Mouse (Mus musculus) cerebellum, adult 2 months (tissue): ENCODE measurements around the gene Pdia2. TPM values are rescaled to one million over a fixed set of nuclear protein-coding genes. Genes with fewer than 3 reads are reported as not detected.

Source experiments
- DNase-seq, 2 experiments: peaks; one replicate each; pipeline ENCODE4 v3.0.0; 2021
- H3K27ac ChIP-seq: fragments of 200-500 bp; 2 replicates; pipeline ENCODE4 v1.5.1; 2012; ENCODE audit warnings: low read length, control low read depth, inconsistent platforms; ENCODE audit not compliant: insufficient read depth
- H3K27me3 ChIP-seq: fragments of 200-500 bp; 2 replicates; pipeline ENCODE4 v1.6.1; 2012; ENCODE audit warnings: inconsistent platforms, mild to moderate bottlenecking, low read length, moderate library complexity; ENCODE audit not compliant: control insufficient read depth, insufficient read depth
- H3K4me1 ChIP-seq: fragments of 200-500 bp; 2 replicates; pipeline ENCODE4 v1.6.1; 2011; ENCODE audit warnings: low read length; ENCODE audit not compliant: control insufficient read depth, insufficient read depth
- H3K4me3 ChIP-seq: fragments of 200-500 bp; replicated peaks from 2 replicates; pipeline ENCODE3; 2011; ENCODE audit warnings: mild to moderate bottlenecking, low read depth, low read length, control low read depth; ENCODE audit not compliant: insufficient read depth
- CTCF ChIP-seq: fragments of 200-500 bp; IDR thresholded peaks from 2 replicates; pipeline ENCODE4 v1.5.1; 2011; ENCODE audit warnings: low read depth, mild to moderate bottlenecking, control low read depth, low read length, moderate library complexity, borderline replicate concordance; ENCODE audit not compliant: insufficient read depth
- POLR2A ChIP-seq: fragments of 200-500 bp; IDR thresholded peaks from 2 replicates; pipeline ENCODE4 v1.6.1; 2011; ENCODE audit warnings: low read length, control low read depth, borderline replicate concordance; ENCODE audit not compliant: insufficient read depth
- WGBS: fragments of 180-500 bp; shearing (Covaris S2); methylation state at CpG from one replicate; pipeline ENCODE4 v1.1.7; 2018; 5-methylcytosine and 5-hydroxymethylcytosine counted together
- polyA plus RNA-seq: library from polyadenylated mRNA; depleted of rRNA; stranded (reverse); fragments of >200 nt; gene quantifications from 2 replicates; pipeline ENCODE4 v1.2.3, GENCODE M21; 2012; rRNA removed

The Pdia2 gene
- polyA plus RNA-seq, 1 experiment = 0.07 TPM

DNA sequence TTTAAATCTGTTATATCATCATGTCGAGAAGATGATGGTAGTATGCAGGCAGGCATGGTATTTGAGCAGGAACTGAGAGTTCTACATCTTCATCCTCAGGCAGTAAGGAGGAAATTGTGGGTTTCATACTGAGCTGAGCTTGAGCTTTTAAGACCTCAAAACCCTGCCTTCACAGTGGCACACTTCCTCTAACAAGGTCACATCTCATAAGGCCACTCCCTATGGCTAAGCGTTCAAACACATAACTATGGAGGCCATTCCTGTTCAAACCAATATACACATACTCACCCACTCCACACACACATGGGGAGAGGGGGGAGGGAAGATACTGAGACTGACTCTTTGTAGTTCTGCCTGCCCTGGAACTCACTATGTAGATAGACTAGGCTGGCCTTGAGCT, 30.8 kb downstream of the Pdia2 start:
- no peaks in the 10 kb centered on the region for H3K27me3 ChIP-seq
- no peak overlapping the region for H3K27ac ChIP-seq
- no peak for DNase-seq
- peaks cover 7% of the 10 kb centered on the region; the same call in 1 of the 2 replicates for H3K4me1 ChIP-seq
- no peak overlapping the region for H3K4me3 ChIP-seq
- no peak for TF ChIP-seq CTCF
- TF ChIP-seq POLR2A = no peak
- 88% methylated on average over 2 of the region's 2 CpGs for WGBS

DNA sequence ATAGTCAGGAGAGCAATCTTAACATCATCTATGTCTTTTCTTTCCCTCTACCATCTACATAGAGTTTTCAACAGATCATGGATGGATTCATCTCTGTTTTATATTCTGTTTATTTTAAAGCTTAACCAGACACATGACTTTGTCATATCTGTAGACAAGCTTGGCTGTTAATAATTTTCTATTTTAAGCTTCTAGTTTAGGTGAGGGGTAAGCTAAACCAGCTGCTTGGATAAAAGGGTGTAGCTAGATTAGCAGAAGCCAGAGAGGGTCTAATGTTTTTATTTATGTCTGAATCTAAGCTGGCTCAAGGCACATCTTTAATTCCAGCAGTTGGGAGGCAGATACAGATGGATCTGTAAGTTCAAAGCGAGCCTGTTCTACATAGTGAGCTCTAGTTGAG, 36.2 kb downstream of the Pdia2 start:
- no peak for TF ChIP-seq CTCF
- no peak for TF ChIP-seq POLR2A
- WGBS = 90% methylated on average over 1 of the region's 1 CpGs
- Histone ChIP-seq H3K27me3 (no peaks in the 10 kb centered on the region), H3K4me3 (no peak overlapping the region), H3K4me1 (peaks cover 7% of the 10 kb centered on the region; the same call in 1 of the 2 replicates), H3K27ac (no peak overlapping the region)
- no peak for DNase-seq

DNA sequence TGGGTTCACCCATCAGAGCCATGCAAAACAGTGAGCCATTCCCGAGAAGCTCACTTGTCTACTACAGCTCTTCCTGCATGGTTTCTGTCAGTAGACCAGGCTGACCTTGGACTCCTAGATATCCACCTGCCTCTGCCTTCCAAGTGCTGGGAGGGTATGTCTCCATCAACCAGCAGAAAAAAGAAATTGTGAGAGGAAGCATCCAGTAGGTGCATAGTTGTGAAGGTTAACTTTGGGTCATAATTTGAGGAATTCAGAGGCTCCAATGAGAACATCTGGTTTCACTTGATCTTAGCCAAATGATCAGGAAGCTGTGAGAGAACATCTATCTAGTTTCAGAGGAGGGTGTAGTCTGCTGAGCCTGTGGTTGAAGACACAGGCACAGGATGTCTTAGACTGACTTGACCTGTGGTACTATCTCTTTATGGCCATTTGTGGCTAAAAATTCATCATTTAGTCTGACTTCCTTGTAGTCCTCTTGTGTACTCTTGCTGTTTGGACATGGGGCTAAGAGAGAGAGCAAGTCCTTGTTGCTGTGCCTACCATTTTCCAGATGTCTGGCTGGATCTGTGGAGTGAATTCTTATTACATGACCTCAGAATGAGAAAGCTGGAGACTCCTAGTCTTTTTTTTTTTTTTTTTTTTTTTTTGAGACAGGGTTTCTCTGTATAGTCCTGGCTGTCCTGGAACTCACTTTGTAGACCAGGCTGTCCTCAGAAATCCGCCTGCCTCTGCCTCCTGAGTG, 46.8 kb downstream of the Pdia2 start:
- no peaks in the 10 kb centered on the region for H3K27me3 ChIP-seq
- no peak for TF ChIP-seq CTCF
- no peak for TF ChIP-seq POLR2A
- WGBS = 94% methylated on average over 2 of the region's 2 CpGs
- no peak overlapping the region for H3K4me3 ChIP-seq
- DNase-seq = no peak
- H3K27ac ChIP-seq = no peak overlapping the region
- no peaks in the 10 kb centered on the region for H3K4me1 ChIP-seq

DNA sequence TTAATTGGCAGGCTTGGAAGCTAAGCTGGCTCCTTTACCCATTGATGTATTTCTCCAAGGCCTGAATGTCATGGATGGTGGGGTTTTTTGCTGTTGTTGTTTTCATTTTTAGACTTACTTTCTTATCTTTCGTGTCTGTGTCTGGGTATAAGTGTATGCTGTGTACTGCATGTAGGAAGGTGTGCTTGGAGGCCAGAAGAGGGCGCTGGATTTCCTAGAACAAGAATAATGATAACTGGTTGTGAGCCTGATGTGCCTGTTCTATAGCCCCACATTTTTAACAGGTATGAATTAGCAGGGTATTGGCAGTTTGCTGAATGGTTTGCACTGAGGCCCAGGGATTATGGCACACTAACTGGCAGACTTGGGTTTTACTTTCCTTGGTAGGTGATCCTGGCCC, 49.8 kb downstream of the Pdia2 start:
- no peaks in the 10 kb centered on the region for H3K27me3 ChIP-seq
- no peak overlapping the region for H3K27ac ChIP-seq
- no peak for DNase-seq
- H3K4me1 ChIP-seq = no peaks in the 10 kb centered on the region
- WGBS = 86% methylated on average over 2 of the region's 2 CpGs
- no peak overlapping the region for H3K4me3 ChIP-seq
- TF ChIP-seq CTCF (no peak), POLR2A (no peak)

Other genes with a start within 250 kb of the Pdia2 start
- 13.4 and 14.0 TPM in 2 replicates for gene A930017K11Rik, start 246.5 kb downstream of the Pdia2 start, polyA plus RNA-seq
- gene Capn15, start 213.3 kb downstream of the Pdia2 start, polyA plus RNA-seq = 88.7 and 92.8 TPM in 2 replicates
- gene Rab11fip3, start 129.5 kb downstream of the Pdia2 start, polyA plus RNA-seq = 81.8 and 82.9 TPM in 2 replicates
- gene Decr2, start 108.8 kb downstream of the Pdia2 start, polyA plus RNA-seq = 39.5 and 41.3 TPM in 2 replicates
- 6.2 and 6.7 TPM in 2 replicates for gene Nme4, start 103.5 kb downstream of the Pdia2 start, polyA plus RNA-seq
- 41.0 and 48.2 TPM in 2 replicates for gene Tmem8, start 85.8 kb downstream of the Pdia2 start, polyA plus RNA-seq
- gene Mrpl28, start 75.6 kb downstream of the Pdia2 start, polyA plus RNA-seq = 114 and 118 TPM in 2 replicates
- 21.3 and 22.8 TPM in 2 replicates for gene Axin1, start 60.4 kb downstream of the Pdia2 start, polyA plus RNA-seq
- 21.1 and 23.0 TPM in 2 replicates for gene Rgs11, start 3.9 kb upstream of the Pdia2 start, polyA plus RNA-seq
- 59.9 and 80.0 TPM in 2 replicates for gene Arhgdig, start 8.7 kb upstream of the Pdia2 start, polyA plus RNA-seq
- 30.3 and 34.3 TPM in 2 replicates for gene Fam234a, start 45.2 kb upstream of the Pdia2 start, polyA plus RNA-seq
- gene Luc7l, start 53.8 kb upstream of the Pdia2 start, polyA plus RNA-seq = 52.5 and 54.9 TPM in 2 replicates
- gene Neurl1b, start 215.7 kb upstream of the Pdia2 start, polyA plus RNA-seq = 0.84 and 1.1 TPM in 2 replicates